Mouse (Mus musculus): ENCODE measurements around the gene Pld1.

DNA sequence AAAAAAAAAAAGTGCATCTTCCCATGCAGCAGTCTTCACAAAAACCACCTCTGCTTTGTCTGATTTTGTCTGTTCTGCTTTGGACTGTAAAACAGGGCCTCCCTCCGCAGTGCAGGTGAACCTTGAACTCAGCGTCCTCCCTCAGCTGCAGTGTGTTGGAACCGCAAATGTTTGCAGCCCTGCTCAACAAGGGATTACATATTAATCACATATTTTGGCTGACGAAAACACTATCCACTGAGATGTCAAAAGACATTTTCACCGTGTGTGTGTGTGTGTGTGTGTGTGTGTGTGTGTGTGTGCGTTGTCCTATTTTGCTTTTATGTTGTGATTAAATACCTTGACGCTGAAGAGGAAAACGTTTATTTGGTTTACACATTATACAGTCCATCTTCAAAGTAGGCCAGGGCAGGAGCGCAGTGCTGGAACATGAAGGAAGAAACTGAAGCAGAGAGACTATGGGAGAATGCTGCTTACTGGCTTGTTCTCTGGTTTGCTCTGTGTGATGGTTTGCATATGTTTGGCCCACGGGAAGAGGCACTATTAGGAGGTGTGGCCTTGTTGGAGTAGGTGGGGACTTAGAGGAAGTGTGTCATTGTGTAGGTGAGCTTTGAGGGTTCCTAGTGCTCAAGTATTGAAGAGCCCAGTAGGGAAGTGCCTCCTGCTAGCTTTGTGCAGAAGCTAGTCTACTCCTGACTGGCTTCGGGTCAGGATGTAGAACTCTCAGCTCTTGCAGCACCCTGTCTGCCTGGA, 17.1 kb upstream of the Pld1 start:
- TF ChIP-seq CTCF (IDR thresholded peaks at IDR 0.05; ENCODE audit: low read depth) = no peak
- no peak for TF ChIP-seq EP300 (optimal IDR thresholded peaks at IDR 0.05)
